Mouse (Mus musculus): ENCODE data around the gene Adam10.

Adam10 gene

DNA sequence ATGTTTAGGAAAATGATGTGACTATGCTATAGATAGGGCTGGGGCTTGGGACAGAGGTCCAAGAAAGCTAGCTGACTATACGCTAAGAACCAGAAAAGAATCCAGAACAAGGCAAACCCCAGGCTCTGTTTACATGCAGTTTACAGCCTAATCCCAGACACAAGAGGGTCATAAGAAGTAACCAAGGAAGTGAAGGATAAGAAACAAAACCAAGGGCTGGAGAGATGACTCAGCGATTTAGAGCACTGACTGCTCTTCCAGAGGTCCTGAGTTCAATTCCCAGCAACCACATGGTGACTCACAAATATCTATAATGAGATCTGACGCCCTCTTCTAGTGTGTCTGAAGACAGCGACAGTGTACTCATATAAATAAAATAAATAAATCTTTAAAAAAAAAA, 3.7 kb upstream of the Adam10 start:
- DNase-seq: no peak

DNA sequence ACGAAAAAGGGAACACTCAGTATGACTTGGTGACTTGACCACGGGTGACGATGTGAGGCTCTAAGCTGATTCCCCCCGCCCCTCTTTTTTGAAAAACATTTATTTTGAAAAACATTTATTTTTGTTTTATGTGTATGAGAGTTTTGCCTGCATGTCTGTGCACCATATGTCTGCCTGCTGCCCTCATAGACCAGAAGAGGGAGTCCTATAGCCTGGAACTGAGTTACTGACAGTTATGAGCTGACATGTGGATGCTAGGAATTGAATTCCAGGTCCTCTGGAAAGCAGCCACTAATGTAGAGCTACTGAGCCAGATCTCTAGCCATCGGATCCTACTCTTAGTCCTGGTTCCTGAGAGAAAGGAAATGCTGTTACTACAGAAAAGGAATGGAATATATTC, 2.8 kb upstream of the Adam10 start:
- DNase-seq: no peak

DNA sequence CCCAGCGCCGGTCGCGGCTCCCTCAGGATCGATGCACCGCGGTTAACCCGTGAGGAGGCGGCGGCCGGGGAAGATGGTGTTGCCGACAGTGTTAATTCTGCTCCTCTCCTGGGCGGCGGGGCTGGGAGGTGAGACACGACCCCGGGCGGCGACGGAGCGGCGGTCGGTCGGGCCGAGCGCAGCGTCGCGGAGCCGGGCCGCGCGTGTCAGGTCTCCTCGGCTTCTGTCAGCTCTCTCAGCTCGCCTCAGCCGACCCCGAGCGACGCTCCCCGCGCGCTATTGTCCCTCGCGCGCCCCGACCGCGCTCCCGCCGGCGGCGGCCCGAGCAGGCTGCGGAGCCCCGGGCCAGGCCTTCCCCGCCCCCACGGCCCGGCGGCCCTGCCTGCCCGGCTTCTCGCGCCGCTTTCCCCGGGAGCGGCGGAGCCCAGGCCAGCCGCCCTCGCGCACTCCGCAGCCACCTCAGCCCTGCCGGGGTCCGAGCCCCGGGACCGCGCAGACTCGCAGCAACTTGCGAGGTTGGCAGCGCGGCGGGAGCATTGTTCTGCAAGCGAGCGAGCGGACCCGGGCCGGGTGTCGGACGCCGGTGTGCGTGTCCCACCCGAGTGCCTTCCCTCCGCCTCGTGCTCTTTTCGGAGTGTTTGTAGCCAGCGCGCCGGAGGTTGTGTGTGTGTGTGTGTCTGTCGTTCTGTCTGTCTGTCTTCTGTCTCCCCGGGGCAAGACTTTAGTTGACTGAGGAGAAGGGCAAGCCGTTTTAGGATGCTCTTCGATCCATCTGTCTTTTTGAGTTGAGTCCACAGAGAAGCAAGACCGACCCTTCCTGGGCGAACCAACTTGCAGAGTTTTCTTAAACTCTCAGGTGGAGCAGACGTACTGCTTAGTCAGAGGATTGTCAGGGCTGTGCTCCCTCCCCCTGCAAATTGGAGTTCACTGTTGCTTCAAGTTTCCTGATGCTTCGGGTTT, 615 bp downstream of the Adam10 start:
- peak; percentile 37 for DNase-seq

DNA sequence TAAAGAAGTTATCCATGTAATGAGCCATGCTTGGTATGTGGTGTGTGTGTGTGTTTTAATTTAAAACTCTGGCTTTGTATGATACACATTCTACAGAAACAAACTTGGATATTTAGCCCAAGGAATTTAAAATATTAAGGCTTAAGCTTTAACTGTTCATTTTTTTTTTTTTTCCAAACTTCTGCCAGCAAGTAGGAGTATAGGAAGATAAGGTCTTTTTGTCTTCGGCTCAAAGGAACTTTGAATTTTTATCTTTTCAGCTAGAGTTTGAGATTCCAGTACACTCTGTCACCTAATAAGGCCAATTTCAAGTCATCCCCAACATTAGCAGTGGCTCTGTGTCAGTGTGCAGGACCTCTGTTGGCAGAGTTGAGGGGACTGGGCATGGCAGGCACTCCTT, 3.4 kb downstream of the Adam10 start:
- DNase-seq: no peak

DNA sequence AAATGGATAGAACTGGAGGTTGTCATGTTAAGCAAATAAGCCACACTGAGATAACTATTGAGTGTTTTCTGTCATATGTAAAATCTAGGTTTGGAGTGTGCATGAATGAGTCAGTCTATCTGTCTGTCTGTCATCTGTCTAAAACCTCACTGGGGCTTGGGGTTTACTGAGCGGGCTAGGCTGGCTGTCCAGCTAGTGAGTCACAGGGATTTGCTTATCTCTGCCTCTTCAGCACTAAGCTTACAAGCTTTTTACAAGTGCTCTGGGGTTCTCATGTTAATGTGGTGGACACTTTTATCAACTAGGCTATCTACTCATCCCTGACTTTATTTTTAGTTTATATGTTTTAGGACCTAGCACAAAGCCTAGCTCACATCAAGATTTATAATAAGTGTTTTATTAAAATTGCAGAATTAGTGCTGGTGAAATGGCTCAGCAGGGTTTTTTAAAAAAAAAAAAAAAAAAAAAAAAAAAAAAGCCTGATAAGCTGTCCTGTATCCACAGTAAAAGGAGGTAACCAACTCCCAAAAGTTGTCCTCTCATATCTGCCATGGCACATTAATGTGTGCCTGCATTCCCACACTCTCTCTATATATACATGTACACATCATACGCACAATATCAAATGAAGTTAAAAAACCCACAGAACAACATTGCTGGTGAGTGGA, 9.6 kb downstream of the Adam10 start:
- no peak for DNase-seq

DNA sequence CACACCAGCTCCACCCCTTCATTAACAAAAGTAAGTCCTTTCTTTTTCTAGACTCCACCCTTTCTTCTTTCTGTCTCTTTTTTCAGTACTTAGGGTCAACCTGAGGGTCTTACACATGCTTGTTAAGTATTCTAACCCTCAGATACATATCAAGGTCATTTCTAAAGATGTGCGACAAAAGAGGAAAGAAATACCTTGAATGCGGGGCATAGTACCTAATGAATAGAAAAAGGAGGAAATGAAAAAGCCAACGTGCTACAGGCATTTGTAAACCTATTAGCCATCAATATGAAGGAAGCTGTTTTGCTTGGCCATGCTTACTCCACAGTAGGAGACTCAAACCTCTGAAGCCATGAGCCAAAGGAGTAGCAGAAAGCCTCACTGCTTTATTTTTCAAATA, 11.1 kb downstream of the Adam10 start:
- no peak for DNase-seq

DNA sequence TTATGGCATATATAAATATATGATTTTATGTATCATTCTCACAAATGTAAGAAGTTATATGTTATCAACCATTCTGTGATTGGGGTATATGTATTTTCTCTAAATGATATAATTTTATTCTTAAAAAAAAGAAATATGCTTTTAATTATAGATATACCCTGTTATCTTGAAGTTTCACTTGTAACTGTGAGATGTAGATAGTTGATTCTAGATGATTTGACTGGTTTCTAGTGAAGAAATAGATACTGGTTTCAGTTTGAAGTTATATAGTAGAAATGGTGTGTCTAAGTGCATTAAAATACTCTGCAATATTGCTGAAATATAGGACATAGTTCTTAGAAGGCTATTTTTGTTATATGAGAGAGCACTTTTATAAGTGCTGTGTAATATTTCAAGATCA, 11.8 kb downstream of the Adam10 start:
- no peak for DNase-seq

DNA sequence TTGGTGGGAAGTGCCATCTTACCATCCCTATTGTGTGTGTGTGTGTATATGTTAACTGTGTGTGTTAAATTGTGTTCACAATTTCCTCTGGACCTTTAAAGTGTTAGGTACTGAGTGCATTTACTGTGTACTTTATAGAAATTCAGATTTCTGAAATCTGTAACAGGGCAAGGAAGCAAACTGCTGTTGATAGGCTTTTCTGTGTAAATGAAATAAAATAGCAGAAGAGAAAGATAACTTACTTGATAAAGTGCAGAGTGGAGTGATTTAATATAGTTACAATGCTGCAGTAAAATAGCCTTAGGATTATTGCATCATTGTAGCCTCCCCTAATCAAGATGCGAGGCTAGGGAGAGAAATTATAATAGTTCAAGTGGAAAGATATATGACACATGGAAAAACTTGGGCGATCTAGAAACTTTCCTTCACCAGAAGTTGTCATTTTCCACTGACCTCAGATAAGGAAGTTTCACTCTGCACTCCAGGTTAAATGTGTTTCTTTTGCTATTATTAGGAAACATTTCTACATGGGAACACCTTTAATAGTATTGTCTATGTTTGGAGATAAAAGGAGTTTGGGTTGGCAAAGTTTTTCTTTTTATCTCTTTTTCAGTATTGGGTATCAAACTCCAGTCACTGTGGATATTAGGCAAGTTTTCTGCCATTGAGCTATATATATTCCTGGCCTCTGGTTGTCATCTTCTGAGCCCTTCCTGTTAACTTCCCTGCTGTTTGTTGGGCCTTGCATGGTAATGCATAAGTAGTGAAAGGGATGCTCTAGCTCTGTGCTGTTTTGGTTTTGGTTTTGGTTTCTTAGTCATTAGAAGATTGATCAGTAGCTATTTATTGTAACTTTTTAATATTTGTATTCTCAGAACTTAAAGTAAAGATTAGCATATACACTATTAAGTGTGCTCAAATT, 13.2 kb downstream of the Adam10 start:
- DNase-seq: no peak

DNA sequence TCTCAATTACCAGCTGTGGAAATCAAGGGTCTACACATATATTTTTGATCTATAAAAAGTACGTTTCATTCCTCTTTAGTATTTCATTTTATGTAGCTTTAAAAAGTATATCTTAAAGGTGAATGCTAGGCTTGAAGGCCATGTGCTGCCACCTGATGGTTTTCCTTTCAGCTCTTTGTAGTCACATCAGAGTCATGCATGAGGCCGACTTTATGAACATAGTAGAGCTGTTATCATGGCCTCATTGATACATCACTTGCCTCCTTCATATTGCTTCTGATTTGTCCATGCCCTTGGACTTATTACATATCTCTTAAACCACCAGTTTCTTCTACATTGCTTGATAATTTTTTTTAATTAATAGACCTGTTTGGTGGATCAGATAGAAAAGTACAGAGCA, 16.9 kb downstream of the Adam10 start:
- DNase-seq: no peak

DNA sequence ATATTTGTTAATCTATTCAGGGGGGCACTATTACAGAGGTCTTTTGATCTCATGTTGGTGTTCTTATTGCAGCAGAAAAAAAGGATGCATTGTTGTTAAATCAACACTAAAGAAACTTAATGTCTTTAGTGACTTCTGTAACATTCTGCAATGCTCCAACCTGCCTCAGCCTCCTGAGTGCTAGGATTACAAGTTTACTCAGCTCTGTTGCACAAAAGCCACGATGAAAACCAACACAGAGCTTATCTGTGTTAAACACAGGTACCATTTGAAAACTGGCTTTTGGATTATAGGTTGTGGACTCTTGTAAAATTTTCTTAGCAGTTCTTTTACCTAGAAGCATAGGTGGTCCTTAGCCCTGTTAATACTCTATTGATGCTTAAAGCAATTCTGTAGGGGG, 19.3 kb downstream of the Adam10 start:
- no peak for DNase-seq

DNA sequence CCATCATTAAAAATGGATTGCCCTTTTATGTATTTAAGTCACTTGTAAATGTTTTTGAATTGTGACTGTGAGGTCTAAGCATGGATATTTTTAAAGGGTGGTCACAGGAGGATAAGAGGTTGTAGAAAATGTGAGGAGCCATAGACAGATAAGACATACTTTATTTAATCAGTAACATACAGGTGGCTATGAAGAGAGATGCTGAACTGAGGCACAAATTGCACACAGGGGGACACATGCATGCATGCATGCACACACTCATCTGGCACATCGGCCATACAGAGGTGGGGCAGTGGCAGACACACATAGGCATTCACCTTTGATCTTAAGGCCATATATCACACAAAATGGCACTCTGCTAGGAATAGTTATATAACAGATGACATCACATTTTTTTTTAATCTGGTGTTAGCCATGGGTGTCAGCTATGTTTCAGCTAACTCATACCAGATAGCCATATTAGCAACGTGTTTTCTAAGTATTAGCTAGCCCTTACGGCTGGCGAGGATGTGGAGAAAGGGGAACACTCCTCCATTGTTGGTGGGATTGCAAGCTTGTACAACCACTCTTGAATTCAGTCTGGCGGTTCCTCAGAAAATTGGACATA, 24.9 kb downstream of the Adam10 start:
- no peak for DNase-seq

DNA sequence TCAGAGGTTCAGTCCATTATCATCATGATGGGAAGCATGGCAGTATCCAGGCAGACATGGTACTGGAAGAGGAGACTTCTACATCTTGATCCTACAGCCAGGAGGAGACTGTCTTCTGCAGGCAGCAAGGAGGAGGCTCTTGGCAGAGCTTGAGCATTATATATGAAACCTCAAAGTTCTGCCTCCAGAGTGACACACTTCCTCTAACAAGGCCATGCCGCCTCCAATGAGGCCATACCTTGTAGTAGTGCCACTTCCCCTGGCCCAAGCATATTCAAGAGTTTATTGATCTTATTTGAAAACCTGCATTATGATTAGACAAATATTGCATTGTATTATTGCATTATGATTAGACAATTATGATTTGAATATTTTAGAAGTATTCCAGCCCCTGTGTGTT, 27.6 kb downstream of the Adam10 start:
- no peak for DNase-seq

DNA sequence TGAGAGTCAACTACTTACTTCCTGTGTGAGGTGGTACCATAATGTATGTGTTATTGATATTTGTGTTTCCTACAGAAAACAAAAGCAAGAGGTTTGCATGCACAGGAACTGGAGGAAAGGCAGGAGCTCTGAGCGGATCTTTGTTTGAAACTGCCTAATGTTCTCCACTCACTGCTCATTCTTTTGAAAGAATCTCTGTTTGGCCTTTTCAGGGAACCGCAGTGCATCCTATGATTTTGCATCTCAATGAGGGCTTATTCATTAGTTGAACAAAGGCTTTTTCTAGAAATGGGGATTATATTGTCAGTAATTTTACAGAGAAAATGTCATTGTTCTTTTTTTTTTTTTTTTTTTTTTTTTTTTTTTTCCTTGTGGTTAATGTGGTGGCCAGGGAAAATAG, 50.7 kb downstream of the Adam10 start:
- no peak for DNase-seq

DNA sequence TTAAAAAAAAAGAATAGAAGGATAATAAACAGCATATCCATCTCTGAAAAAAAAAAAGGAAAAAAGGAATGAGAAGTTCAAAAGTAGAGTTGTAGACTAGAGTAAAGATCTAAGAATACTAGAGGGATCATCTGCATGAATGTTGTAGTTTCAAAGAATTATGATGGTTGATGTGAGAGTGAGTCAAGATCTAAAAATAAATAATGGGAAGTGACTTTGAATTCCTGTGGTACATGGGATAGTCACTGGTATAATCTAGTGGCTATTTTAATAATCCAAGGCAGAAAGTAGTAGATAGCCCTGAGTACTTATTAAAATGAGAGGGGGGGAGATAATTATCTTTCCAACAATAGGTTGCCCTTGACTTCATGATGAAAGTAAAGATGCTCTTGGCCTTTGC, 52.3 kb downstream of the Adam10 start:
- DNase-seq: no peak

DNA sequence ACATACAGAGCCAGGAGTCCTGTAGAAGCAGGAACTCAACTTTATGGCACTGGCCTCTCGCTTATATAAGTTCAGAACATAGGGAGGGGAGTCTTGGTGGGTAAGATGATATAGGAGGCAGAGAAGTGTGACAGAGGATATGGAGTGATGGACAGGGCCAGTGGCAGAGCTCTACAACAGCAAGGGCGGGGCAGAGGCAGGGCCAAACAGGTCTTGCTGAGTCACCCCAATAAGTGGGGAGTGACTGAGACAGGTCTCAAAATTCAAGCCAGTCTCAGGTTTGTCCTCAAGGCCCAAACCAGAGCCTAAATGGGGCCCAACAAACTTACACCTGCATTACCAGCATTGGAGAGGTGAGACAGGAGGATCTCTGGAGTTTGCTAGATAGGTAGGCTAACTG, 54.4 kb downstream of the Adam10 start:
- DNase-seq: no peak

DNA sequence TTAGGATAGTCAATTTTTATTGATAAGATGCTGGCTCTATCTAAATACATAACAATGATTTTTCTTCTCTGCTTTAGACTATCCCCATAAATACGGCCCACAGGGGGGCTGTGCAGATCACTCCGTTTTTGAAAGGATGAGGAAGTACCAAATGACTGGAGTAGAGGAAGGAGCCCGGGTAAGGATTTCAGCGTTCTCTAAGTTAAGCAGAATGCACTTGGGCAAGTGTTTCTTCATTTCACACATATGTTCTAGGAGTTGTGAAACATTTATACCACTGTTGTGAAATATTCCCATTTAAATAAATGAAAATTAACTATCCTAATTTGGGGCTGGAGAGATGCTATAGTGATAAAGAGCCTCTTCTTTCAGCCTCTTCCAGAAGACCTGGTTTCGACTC, 61.2 kb downstream of the Adam10 start:
- peak; percentile 4 for DNase-seq

DNA sequence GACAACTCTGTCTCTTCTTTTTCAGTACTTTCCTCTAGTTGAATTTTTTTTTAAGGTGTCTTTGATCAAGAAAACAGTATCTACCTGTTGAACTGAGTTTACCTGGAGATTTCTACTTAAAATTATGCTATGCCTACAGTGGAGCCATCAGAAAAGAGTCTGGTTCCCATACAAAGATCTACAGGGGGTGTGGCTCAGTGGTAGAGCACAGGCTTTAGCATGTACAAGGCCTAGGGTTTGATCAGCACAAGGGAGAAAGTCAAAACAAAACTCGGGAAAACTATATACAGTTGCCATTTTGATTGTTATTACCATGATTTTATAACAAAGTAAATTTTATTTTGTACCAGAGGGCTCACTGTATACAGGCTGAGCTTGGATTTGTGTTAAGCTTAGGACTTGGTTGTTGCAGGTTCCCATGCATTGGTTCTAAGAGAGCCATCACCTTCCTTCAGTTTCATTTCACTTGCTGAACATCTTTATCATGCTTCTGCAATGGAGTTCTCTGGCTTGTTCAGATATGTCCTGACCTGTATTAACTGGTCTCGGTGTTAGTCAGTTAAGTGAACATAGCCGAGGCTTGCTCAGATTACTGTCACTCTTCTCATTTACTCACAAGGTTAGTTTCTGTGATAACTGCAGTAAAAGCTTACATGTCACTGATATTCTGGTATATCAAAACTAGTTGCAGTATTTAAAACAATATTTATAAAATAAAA, 72.9 kb downstream of the Adam10 start:
- DNase-seq: no peak

DNA sequence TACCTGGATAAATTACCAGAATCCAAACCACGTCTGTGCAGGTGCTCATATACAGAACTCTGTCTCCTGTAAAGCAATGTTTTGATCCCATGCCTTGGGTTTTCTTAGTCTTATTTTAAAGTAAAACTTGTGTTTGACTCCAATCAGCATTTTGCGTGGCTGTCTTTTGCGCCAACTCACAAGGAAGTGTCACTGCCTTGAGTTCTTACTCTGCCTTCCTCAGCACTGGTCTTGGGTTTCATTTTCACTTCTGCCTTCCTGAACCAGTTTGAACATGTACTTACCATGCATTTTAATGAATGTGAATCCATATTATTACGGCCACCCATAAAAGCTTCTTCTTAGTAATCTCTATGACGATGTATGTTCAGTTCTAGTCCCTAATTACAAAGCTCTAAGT, 82.2 kb downstream of the Adam10 start:
- peak; percentile 20 for DNase-seq

DNA sequence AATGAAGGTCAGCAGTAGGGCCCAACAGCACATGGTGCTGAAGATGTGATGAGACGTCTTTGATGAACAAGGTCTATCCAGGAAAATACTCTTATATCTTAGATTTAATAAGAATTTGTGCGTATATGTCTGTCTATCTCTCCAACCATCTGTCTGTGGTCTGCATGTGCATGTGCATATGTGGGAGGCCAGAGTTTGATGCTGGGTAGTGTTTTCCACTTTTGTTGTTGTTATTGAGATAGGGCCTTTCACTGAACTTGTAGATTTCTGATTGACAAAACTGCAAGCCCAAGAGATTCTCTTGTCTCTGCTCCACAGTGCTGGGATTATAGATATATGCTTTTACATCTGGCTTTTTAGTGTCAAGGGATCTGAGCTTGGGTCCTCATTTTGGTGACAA, 96.7 kb downstream of the Adam10 start:
- no peak for DNase-seq

DNA sequence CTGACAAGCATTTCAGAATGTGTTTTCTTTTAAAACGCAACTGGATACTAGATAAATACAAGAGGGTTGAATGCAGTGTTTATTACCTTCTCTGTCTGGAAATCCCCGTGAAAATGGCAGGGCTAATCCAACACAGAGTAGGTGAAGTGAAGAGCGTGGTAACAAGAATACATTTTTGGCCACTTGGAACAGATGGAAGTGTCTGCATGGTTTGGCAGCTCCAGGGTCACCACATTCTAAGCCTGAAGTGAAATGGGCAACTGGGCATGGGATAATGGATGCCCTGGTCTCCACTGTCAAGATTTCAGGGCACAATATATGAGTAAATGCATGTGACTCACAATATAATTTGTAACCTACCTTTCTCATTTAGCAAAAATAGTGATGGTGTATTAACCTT, 103.4 kb downstream of the Adam10 start:
- no peak for DNase-seq

DNA sequence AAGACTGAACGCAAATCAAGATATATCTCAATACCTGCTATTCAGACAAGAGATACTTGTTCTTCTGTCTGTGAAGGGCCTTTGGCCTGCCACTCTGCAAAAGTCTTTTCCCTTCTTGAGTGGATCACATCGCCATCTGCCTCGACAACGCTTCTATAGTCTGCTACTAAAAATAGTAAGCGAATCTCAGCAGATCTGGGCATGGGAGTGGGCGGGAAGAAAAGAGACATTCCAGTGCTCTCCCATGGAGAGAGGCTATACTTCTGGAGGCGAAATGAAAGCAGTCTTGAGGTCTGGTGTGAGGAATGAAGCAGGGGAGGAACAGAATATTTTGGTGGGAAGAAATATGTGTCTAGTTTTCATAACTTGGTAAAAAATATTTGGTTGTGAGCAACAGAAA, 109.9 kb downstream of the Adam10 start:
- DNase-seq: no peak

DNA sequence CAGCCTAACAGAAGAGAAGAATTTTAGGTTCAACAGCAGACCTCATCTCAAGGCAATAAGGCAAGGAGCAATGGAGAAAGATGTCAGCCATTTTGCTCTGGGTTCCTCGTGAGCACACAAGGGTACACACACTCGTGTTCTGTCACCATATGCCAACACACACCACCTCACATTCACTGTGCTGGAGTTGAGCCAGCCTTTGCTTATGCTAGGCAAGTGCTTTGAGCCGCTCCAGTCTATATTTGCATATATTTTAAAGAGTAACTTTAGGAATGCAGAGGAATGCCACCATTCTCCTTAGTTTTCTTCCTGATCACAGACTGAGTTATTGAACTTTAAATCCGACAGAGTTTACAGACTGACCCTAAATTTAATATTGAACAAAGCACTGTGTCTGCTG, 111.8 kb downstream of the Adam10 start:
- DNase-seq: no peak
